Mouse (Mus musculus) neural tube, embryonic 13.5 days (tissue): Measurements from ENCODE around the gene Slc25a31. TPM values are rescaled to one million over a fixed set of nuclear protein-coding genes. Genes with fewer than 3 reads are reported as not detected.
A peak's percentile ranks its signal among the peaks of the same experiment; 100 is the strongest.

ENCODE experiments used
- ATAC-seq: fragments of 200-750 bp; cut with Nextera tagmentation; 2 replicates; pipeline ENCODE4 v1.8.0; 2017; ENCODE audit warnings: low read depth, mild to moderate bottlenecking, moderate TSS enrichment, moderate library complexity
- H3K27ac ChIP-seq: fragments of 300-500 bp; sonication (generic); replicated peaks from 2 replicates; pipeline ENCODE4 v1.5.1; 2015; ENCODE audit warnings: moderate library complexity, mild to moderate bottlenecking, inconsistent platforms
- H3K27me3 ChIP-seq: fragments of 300-500 bp; sonication (generic); 2 replicates; pipeline ENCODE4 v1.6.1; 2015; ENCODE audit warnings: mild to moderate bottlenecking, inconsistent platforms
- H3K36me3 ChIP-seq: fragments of 300-500 bp; sonication (generic); 2 replicates; pipeline ENCODE4 v1.6.1; 2015; ENCODE audit warnings: mild to moderate bottlenecking, inconsistent platforms
- H3K4me1 ChIP-seq: fragments of 300-500 bp; sonication (generic); replicated peaks from 2 replicates; pipeline ENCODE4 v1.6.1; 2015; ENCODE audit warnings: inconsistent platforms
- H3K4me2 ChIP-seq: fragments of 300-500 bp; sonication (generic); 2 replicates; pipeline ENCODE4 v1.6.1; 2015; ENCODE audit warnings: inconsistent platforms, mild to moderate bottlenecking, moderate library complexity
- H3K4me3 ChIP-seq: fragments of 300-500 bp; sonication (generic); 2 replicates; pipeline ENCODE4 v1.5.1; 2015; ENCODE audit warnings: mild to moderate bottlenecking, inconsistent platforms
- H3K9ac ChIP-seq: fragments of 300-500 bp; sonication (generic); 2 replicates; pipeline ENCODE4 v1.6.1; 2015; ENCODE audit warnings: moderate library complexity, mild to moderate bottlenecking, inconsistent platforms
- H3K9me3 ChIP-seq: fragments of 300-500 bp; sonication (generic); 2 replicates; pipeline ENCODE4 v1.6.1; 2016; ENCODE audit warnings: inconsistent platforms
- WGBS: fragments of 180-500 bp; shearing (Covaris S2); methylation state at CpG from one replicate; pipeline ENCODE4 v1.1.7; 2015; 5-methylcytosine and 5-hydroxymethylcytosine counted together
- polyA plus RNA-seq: library from polyadenylated mRNA; unstranded; fragments of >200 nt; fragmentation: Nextera tagmentation; extraction: Ambion mirVana; gene quantifications from 2 replicates; pipeline ENCODE4 v1.2.1, GENCODE M21; 2015

Gene Slc25a31
- 0.22 and 0.24 TPM in 2 replicates for polyA plus RNA-seq

DNA sequence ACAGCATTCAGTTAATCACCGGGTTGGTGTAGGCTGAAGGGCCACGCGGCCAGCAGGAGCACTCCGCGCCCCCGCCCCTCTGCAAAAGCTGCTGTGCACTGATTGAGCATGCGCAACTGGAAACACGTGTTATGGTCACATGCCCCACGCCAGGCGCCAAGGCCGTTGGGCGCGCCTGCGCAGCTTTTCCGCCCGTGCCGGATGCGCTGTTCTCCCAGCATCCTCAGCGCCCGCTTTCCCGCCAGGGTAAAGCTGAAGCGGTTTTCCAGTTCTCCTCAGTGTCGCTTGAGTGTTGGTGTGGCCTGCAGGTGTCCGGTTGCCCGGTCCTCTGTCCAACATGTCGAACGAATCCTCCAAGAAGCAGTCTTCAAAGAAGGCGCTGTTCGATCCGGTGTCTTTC, at the start of gene Slc25a31:
Gene Slc25a31, plus strand, starts transcription at position 201 of the 400 bp plus-strand sequence.
- no peaks in the 10 kb centered on the region for H3K27me3 ChIP-seq
- H3K36me3 ChIP-seq = no peaks in the 10 kb centered on the region
- no peaks in the 10 kb centered on the region for H3K9me3 ChIP-seq
- no peak for ATAC-seq
- no peak within 1 kb of the TSS for H3K9ac ChIP-seq
- H3K4me3 ChIP-seq = no peak within 1 kb of the TSS
- H3K4me1 ChIP-seq = no peaks in the 10 kb centered on the region
- H3K4me2 ChIP-seq = no peak within 1 kb of the TSS
- no peak within 1 kb of the TSS for H3K27ac ChIP-seq
- 89% methylated on average over 30 of the region's 30 CpGs for WGBS

DNA sequence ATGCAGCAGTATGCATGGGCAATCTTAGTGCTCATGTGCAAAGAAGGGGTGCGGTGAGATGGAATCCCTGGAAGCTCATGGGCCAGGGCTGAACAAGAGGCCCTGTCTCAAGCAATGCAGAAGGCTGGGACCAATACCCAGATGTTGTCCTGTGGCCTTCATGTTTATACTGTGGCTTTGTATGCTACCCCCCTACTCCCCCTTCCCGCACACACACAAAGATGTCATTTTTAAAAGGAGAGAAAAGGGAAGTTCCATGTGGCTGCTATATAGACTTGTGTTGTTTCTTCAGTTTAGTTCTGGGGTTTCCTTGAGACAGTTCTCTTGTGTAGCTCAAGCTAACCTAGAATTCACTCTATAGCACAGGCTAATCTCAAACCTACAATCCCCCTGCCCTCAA, 48.4 kb upstream of the Slc25a31 start:
- 98% methylated on average over 2 of the region's 2 CpGs for WGBS

DNA sequence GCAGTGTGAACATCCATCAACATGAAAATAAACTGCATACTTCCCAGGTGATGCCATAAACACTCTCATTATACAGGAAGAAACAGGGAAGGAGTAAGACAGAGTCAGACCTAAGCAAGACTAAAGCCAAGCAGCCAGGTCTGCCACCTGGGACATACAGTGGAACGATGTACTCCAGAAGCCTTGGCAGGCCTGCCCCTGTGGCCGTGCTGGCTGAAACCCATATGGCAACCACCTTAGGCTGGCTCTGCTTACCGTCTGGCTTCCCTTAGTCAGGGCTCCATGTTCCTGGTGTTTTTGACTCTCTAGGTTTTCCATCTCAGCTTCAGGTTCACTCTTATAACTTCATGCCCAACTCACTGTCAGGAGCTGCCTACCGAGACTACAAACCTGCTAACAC, 42.5 kb upstream of the Slc25a31 start:
- Histone ChIP-seq H3K4me1 (no peaks in the 10 kb centered on the region), H3K4me2 (no peak overlapping the region), H3K9me3 (no peaks in the 10 kb centered on the region), H3K36me3 (peaks cover 27% of the 10 kb centered on the region), H3K27me3 (no peaks in the 10 kb centered on the region), H3K27ac (no peak overlapping the region), H3K9ac (no peak overlapping the region), H3K4me3 (no peak overlapping the region)
- no peak for ATAC-seq
- 97% methylated on average over 4 of the region's 4 CpGs for WGBS

More for the DNA sequence above, 48.4 kb upstream of the Slc25a31 start:
- ATAC-seq = no peak
- Histone ChIP-seq H3K4me2 (no peak overlapping the region), H3K9me3 (no peaks in the 10 kb centered on the region), H3K4me1 (no peaks in the 10 kb centered on the region), H3K9ac (no peak overlapping the region), H3K27me3 (no peaks in the 10 kb centered on the region), H3K36me3 (peaks cover 32% of the 10 kb centered on the region), H3K27ac (no peak overlapping the region), H3K4me3 (no peak overlapping the region)

DNA sequence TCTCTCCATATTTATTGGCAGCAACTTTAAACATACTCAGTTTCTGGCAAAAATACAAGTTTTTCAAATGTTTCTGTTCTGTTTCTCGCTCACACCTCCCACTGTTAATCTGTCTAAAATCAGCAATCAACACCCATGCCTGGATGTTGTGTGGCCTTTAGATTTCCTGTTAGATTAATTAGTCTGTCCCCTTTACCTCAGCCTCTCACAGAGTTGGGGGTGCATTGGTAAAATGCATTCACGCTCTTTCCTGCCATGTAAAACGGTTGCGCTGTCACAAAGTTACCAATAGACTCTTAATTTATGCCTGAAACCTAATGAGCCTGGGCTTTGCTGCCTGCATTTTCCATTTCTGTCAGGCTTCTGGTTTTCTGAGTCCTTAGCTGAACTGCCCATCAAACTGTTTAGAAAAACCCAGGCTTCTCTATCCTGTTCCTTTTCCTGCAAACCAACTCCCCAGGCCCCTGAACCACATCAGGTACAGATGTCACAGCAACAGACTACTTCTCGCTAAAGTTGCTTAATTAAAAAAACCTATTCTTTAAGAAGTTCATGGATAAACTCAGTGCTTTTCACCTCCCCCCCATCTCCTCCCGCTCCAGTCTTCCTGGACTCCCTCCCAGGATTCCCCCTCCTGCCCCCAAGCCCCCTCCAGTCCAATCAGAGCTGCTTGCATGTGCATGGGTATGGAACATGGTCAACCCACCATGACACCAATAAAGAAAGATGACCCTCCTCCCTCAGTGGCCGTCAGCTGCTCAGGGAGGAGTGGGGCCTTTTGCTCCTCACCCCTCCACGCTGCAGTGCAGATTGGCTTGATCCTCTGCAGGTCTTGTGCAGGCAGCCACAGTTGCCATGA, 41.6 kb upstream of the Slc25a31 start:
- Histone ChIP-seq H3K9me3 (no peaks in the 10 kb centered on the region), H3K9ac (no peak overlapping the region), H3K4me2 (no peak overlapping the region), H3K4me3 (no peak overlapping the region), H3K27ac (no peak overlapping the region), H3K27me3 (no peaks in the 10 kb centered on the region), H3K4me1 (no peaks in the 10 kb centered on the region), H3K36me3 (peaks cover 26% of the 10 kb centered on the region)
- no peak for ATAC-seq
- WGBS = 70% methylated on average over 8 of the region's 8 CpGs

DNA sequence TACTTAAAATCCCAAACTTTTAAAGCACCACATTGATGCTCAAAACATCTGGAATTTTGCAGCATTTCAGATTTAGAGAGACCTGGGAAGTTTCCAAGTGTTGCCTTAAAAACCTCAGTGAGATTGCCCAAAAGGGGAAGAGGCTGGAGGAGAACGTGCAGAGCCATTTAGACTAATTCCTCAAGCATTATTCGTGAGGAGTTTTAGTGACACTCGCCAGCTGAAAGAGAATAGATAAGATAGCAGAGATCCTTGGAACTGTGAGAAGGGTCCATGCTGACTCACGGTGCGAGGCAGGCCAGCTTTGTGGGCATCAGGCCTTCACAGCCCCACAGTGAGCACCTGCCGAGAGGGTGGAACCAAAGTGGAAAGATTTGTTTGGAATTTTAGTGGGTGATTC, 39.8 kb upstream of the Slc25a31 start:
- Histone ChIP-seq H3K4me2 (no peak overlapping the region), H3K4me3 (no peak overlapping the region), H3K4me1 (0 out of 2 replicates have a peak, but pooled peaks cover 10% of the 10 kb centered on the region), H3K27me3 (no peaks in the 10 kb centered on the region), H3K27ac (no peak overlapping the region), H3K36me3 (peaks cover 22% of the 10 kb centered on the region), H3K9ac (no peak overlapping the region), H3K9me3 (no peaks in the 10 kb centered on the region)
- no peak for ATAC-seq
- 79% methylated on average over 6 of the region's 6 CpGs for WGBS

DNA sequence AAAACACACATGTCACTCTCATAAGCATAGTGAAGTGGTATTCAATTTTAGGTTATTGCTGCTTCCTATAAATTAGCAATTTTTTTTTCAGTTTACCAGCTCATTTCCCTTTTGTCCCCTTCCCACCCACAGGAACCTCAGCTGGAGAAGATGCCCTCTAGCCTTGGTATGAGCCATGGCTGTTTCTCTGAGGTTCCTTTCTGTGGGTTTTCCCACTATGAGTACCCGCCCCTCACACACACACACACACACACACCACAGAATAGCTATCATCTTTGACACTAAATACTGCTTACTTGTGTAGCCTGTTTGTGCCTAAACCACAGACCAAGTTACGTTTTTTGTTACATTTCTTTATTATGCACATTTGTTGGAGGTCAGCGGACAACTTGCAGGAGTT, 39.3 kb upstream of the Slc25a31 start:
- Histone ChIP-seq H3K36me3 (peaks cover 22% of the 10 kb centered on the region), H3K27ac (no peak overlapping the region), H3K4me2 (no peak overlapping the region), H3K4me1 (0 out of 2 replicates have a peak, but pooled peaks cover 10% of the 10 kb centered on the region), H3K9me3 (no peaks in the 10 kb centered on the region), H3K9ac (no peak overlapping the region), H3K27me3 (no peaks in the 10 kb centered on the region), H3K4me3 (no peak overlapping the region)
- WGBS = 92% methylated on average over 3 of the region's 3 CpGs
- no peak for ATAC-seq

DNA sequence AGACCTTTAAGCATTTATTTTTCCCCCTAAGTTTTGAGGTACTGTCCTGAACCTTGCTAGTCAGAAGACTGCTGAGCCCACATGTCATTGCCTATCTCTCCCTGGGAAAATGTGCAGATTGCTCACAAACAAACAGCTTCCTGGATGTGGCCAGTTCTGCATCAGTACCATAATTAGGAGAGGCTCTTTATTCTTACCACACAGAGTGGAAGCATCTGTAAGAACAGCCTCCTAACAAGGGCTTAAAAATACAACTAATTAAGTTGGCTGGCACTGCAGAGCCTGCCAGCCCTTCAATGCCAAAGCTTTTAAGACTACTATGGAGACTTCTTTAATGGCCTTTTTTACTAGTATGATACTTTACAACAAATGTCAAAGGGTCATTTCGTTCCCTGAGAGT, 35.1 kb upstream of the Slc25a31 start:
- Histone ChIP-seq H3K27me3 (no peaks in the 10 kb centered on the region), H3K4me1 (0 out of 2 replicates have a peak, but pooled peaks cover 14% of the 10 kb centered on the region), H3K4me3 (no peak overlapping the region), H3K36me3 (peaks cover 6% of the 10 kb centered on the region; the same call in 1 of the 2 replicates), H3K27ac (no peak overlapping the region; the same call in 1 of the 2 replicates), H3K9me3 (no peaks in the 10 kb centered on the region), H3K9ac (no peak overlapping the region), H3K4me2 (no peak overlapping the region)
- peak; percentile 65; the same call in 1 of the 2 replicates for ATAC-seq
- 56% methylated on average over 1 of the region's 1 CpGs for WGBS

DNA sequence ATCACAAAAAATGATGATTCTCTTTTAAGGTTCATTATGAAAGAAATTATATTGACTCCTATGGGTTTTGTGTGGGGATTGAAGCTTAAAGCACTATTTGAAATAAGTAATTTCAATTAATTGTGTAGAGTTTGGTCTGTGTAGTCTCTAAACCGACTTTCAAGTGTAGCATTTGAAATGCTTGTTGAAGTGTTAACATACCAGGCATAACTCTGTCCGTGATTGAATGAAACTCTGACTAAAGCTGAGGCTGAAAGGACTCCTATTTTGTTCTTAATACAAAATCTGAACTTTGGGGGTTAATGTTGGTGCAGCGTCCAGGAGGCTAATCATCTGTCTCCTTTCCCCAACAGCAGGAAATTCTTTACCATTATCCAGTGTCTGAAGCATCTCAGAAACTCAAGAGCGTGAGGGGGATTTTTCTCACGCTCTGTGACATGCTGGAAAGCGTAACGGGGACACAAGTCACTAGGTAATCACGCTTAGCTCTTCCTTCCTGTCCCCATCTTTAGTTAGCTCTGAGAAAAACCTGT, 33.7 kb upstream of the Slc25a31 start:
- 42% methylated on average over 8 of the region's 8 CpGs for WGBS

DNA sequence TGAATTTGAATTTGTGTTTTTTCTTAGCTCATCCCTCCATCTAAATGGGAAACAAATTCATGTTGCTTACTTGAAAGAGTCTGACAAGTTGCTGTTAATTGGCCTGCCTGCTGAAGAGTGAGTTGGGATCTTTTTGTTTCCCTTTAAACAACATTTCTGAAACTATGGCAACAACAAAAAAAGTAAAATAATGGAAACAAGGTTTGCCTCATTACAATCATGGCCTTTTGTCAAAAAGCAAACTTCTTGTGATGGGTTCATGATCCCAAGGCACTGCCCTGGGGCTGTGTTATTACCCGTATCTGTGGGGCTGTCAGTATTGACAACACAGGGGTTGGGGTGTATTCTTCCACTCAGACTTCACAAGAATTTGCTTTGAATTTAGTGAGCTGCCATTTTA, 29.8 kb upstream of the Slc25a31 start:
- ATAC-seq = no peak
- 61% methylated on average over 1 of the region's 1 CpGs for WGBS
- H3K4me1 ChIP-seq = peaks cover 15% of the 10 kb centered on the region
- H3K4me2 ChIP-seq = no peak overlapping the region
- H3K36me3 ChIP-seq = no peaks in the 10 kb centered on the region; the same call in 1 of the 2 replicates
- H3K9ac ChIP-seq = no peak overlapping the region
- no peaks in the 10 kb centered on the region for H3K9me3 ChIP-seq
- H3K27me3 ChIP-seq = no peaks in the 10 kb centered on the region
- no peak overlapping the region for H3K27ac ChIP-seq
- no peak overlapping the region for H3K4me3 ChIP-seq

More for the DNA sequence above, 33.7 kb upstream of the Slc25a31 start:
- Histone ChIP-seq H3K4me3 (no peak overlapping the region), H3K27me3 (no peaks in the 10 kb centered on the region), H3K4me1 (0 out of 2 replicates have a peak, but pooled peaks cover 14% of the 10 kb centered on the region), H3K27ac (no peak overlapping the region), H3K36me3 (peaks cover 6% of the 10 kb centered on the region; the same call in 1 of the 2 replicates), H3K9me3 (no peaks in the 10 kb centered on the region), H3K9ac (no peak overlapping the region), H3K4me2 (no peak overlapping the region)
- no peak for ATAC-seq

DNA sequence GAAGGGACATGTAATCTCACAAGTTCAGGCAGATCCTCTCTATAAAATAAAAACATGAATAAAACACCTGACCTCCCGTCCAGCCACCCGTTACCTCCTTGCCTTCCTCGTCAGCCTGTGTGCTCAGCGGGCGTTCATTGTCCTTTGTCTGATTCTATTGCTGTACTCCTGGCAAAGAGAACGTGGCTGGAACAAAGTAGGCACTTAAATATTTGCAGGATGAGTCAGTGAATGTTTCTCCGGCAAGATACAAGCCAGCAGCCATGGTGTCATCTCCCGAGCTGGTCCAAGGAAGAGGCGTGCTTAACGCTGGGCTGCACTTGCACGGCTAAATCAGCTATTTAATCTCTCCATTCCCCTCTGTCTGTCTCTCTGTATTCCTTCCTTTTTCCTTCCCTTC, 26.3 kb upstream of the Slc25a31 start:
- no peak for ATAC-seq
- no peaks in the 10 kb centered on the region for H3K27me3 ChIP-seq
- no peak overlapping the region for H3K9ac ChIP-seq
- H3K4me2 ChIP-seq = no peak overlapping the region
- no peak overlapping the region for H3K4me3 ChIP-seq
- H3K27ac ChIP-seq = no peak overlapping the region
- H3K36me3 ChIP-seq = no peaks in the 10 kb centered on the region; the same call in 1 of the 2 replicates
- H3K9me3 ChIP-seq = no peaks in the 10 kb centered on the region
- 41% methylated on average over 11 of the region's 11 CpGs for WGBS
- peaks cover 34% of the 10 kb centered on the region for H3K4me1 ChIP-seq

DNA sequence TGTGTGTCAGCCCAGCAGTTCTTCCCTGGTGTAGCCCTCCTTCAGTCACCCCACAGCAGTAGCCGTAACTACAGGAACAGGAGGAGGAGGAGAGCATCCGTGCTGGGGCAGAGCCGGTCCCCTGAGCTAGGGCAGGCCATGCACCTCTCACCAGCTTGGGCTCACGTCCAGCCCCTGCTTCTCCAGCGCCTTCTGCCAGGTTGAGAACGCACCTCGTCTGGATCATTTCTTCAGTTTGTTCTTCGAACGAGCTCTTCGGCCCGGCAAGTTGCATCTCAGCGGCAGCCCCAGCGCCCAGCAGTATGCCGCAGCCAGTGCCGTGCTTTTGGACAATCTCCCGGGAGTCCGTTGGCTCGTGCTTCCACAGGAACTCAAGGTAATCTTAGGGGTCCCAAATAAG, 25.5 kb upstream of the Slc25a31 start:
- Histone ChIP-seq H3K27ac (no peak overlapping the region), H3K9me3 (no peaks in the 10 kb centered on the region), H3K4me2 (no peak overlapping the region), H3K4me3 (no peak overlapping the region), H3K9ac (no peak overlapping the region), H3K36me3 (no peaks in the 10 kb centered on the region; the same call in 1 of the 2 replicates), H3K4me1 (peaks cover 39% of the 10 kb centered on the region), H3K27me3 (no peaks in the 10 kb centered on the region)
- no peak for ATAC-seq
- 89% methylated on average over 18 of the region's 18 CpGs for WGBS

DNA sequence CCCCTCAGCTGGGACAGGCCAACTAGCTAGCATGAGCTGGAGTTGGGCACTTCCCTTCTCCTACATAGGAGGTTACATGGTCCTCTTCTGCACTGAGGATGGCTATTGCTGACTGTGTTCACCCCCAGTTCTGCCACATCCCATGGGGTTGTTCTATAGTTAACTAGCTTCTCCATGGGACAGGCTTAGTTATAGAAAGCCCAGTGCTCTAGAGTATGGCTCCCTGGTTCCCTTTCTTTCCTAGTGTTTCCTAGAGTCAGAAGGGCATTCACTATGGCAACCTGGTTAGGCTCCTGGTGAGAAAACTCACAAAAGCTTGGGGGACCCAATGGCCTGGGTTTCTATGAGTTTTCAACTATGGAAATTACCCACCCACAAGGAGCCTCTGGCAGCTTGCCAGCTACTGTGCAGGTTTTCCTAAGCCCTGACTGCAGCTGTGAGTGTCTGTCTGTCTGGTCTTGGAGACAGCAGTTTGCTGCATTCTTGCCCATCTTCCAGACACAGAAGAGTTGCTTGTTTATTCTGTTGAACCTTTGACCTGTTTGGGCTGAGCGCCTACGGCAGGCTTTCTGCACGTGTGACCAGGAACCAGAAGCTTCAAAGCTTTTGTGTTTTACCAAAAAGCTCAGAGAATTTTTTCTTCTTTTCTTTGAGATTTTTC, 22.7 kb upstream of the Slc25a31 start:
- peak; percentile 75 for ATAC-seq
- H3K36me3 ChIP-seq = no peaks in the 10 kb centered on the region; the same call in 1 of the 2 replicates
- H3K4me1 ChIP-seq = peaks cover 39% of the 10 kb centered on the region
- H3K27me3 ChIP-seq = no peaks in the 10 kb centered on the region
- H3K4me3 ChIP-seq = no peak overlapping the region
- no peak overlapping the region for H3K4me2 ChIP-seq
- H3K27ac ChIP-seq = peak overlapping the region; percentile 67
- no peak overlapping the region for H3K9ac ChIP-seq
- H3K9me3 ChIP-seq = no peaks in the 10 kb centered on the region
- WGBS = 8% methylated on average over 3 of the region's 3 CpGs
